ENCODE assay signal across 9 mouse cellular contexts in the genomic region with DNA sequence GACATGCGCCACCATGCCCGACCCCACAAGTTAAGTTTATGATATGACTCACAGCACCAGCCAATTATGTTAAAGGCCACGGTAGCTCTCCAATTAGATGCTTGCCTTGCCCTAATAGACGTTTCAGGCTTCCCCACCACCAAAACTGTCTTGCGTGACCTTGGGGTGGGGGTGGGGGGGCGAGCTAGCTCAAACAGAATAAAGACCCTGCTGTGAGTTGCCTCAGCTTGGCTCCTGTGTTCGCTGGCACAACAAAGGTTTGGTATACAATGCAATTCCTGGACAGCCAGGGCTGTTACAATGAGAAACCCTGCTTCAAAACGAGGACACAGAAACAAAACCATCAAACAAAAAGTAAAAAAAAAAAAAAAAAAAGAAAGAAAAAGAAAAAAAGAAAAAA.
"Had no signal": no experiment of that assay in that cellular context is flagged by ENCODE, and none has a peak within 500 bp of the region (broad histone marks: within the 10 kb centered on the region; RNA-seq: fewer than 3 reads in every experiment).

No protein-coding gene starts in this region.

- H3K36me3 ChIP-seq: limb, embryonic 15.5 days; liver, embryonic 13.5 days had no signal

- H3K4me3 ChIP-seq: left cerebral cortex, adult 2 months; limb, embryonic 15.5 days; liver, embryonic 13.5 days; neural tube, embryonic 15.5 days had no signal

- DNase-seq: kidney, postnatal 25 days; liver, embryonic 13.5 days; lung, adult 18-20 months; midbrain, embryonic 14.5 days; right cerebral cortex, postnatal 4 days; thymus, postnatal 36 days had no signal

- H3K27ac ChIP-seq: left cerebral cortex, adult 2 months; limb, embryonic 15.5 days; liver, embryonic 13.5 days; neural tube, embryonic 15.5 days had no signal

- H3K27me3 ChIP-seq: limb, embryonic 15.5 days; liver, embryonic 13.5 days; neural tube, embryonic 15.5 days had no signal

- H3K9me3 ChIP-seq: limb, embryonic 15.5 days; liver, embryonic 13.5 days; neural tube, embryonic 15.5 days had no signal

- H3K9ac ChIP-seq: limb, embryonic 15.5 days; liver, embryonic 13.5 days; neural tube, embryonic 15.5 days had no signal
